Mouse (Mus musculus) T-helper 2 cell (primary cell): ENCODE results near the gene Maged2.
"Not testable (repeated sequence)": the region's sequence is repeated elsewhere in the genome, so short reads cannot be mapped to it uniquely, and the experiment has no call there.

Experiments used
- in situ Hi-C: fragments of 300-600 bp; cut with MboI, MseI; formaldehyde crosslinking; loops from one replicate; pipeline ENCODE4 v1.15.1; 2025; ENCODE audit warnings: high pct_unique_total_duplicates

Maged2 gene

DNA sequence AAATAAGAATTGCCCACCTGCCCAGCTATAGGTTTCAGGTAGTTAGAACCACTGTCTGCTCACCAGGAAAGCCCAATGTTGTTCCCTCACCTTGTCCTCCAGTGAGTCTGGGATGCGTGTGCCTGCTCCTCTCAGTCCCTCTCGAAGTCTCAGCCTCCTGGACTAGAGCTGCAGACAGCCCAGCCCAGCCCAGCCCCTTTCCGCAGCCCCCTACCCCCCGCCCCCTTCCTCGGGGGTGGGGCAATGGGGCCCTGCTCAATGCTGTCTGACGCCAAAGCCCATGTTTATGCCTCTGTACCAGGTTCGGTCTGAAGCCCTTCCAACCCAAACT lies at the start of gene Maged2:
TSS of gene Maged2 (minus strand) at position 207 of the 331 bp plus-strand sequence.
- in situ Hi-C loops = no loop called here

DNA sequence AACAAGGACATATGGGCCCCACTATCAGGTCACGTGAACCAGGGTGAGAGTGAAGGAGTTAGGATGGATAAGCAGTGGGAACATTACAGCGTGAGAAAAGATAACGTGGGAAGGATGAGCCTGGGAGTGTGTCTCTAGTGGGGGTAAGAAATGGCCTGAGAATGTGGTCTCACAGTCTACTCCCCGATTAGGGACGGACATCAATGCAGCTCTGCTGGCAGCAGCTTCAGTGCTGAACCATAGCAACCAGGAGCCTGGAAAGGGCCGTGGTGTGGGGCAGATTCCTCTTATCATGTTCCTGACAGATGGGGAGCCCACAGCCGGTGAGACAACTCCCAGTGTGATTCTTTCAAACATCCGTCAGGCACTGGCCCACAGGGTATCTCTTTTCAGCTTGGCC lies 34.1 kb upstream of the Maged2 start:
- in situ Hi-C loops = no loop called here

DNA sequence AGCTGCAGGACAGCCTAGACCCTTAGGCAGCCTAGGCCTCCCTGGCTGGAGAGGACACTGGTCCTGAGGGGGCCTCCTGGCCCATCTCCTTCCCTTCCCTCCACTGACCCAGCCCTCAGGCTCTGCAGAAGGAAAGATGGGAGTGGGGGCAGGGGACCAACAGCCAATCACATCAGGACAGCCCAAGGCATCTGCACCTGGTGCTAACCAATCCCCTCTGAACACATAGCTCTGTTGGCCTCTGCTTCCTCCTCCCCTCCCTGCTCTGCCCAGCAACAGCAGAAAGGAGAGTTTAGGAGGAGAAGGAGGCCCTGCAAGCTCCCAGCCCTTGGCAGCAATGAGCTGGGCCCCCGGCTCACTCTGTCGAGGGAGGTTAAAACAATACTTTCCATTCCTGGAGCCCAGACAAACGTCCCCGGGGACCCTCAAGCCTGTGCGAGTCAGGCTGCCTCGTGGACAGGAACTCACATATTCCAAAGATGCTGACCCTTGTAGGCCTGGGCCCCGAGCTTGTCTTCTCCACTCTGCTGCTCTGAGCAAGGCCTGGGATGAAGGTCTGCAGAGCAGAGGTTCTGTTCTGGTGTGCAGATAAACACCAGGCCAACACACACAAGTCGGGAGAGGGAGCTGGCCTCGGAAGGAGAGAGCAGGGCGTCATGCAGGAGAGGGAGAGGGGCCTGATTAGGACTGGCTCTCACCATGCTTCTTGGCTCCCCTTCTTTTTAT lies 31.5 kb upstream of the Maged2 start:
- in situ Hi-C loops = not testable (repeated sequence)

DNA sequence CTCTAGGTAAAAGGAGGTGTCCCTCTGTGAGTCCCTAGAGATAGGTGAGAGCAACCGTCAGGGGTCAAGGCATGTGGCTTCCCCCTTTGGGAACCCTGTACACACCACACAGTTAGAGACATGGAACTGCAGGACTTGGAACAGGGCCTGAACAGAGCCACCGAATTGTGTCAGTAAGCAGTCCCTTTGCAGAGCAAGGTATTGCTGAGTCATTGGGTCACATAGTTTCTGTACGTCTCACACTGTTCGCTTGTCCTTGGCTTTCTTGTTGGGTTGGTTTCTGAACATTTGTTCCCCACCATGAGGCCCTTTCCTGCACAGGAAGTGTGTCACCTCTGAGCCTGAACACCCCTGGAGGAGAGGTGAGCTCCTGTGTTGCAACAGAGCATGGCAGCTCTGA lies 29.1 kb upstream of the Maged2 start:
- in situ Hi-C loops = loop anchor here (5.0 kb wide), 1 partner anchor 41 kb away; no protein-coding TSS in a partner anchor

DNA sequence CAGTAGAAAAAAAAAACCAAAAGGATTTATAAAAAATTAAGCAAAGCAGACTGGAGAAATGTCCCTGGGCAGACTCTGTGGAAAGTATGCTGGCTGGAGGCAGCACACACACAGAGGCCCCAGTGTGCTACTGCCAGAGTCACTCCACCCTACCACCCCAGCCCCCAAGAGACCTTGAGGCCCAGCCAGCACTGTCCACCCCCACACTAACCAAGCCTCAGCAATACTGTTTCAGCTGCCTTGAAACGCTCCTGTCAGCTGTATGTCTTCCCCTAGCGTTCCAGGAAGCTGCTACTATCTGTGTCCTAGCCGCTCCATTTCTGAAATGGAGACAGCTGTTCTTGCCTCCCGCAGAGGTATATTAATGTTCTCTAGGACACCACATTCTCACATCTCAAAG lies 16.2 kb upstream of the Maged2 start:
- in situ Hi-C loops = no loop called here

DNA sequence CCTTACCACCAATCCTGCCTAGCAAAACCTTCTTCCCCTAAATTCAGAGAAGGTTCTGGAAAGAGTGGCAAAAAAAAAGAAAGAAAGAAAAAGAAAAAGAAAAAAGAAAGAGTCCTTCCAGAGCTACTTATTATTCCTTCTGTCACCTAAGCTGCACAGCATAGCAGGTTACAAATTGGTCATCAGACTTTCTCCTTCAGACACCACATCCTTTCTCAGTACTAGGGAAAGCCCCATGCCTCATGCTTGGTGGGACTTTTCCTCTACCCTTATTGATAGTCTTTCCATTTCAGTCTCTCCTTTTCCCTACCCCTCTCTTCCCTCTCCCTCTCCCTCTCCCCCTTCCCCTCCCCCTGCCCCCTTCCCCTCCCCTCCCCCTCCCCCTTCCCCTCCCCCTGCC lies 3.1 kb upstream of the Maged2 start:
- in situ Hi-C loops = no loop called here

DNA sequence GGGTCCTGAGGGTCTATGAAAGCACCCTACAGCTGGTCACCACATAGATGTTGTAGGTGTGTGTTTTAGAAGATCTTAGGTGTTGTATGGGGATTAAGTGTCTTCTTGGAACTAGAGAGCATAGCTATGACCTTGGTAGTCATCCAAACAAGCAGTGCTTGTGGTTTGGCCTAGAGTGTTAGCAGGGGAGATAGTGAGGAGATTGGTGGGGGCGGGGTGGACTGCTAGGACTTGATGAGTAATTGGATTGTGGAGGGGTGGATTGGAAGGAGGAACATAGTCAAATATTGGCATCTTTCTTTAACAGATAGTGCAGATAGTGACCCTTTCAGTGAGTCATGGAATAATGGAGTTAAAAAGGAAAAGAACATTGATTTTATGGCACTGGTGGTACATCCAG lies 1.5 kb upstream of the Maged2 start:
- in situ Hi-C loops = no loop called here

DNA sequence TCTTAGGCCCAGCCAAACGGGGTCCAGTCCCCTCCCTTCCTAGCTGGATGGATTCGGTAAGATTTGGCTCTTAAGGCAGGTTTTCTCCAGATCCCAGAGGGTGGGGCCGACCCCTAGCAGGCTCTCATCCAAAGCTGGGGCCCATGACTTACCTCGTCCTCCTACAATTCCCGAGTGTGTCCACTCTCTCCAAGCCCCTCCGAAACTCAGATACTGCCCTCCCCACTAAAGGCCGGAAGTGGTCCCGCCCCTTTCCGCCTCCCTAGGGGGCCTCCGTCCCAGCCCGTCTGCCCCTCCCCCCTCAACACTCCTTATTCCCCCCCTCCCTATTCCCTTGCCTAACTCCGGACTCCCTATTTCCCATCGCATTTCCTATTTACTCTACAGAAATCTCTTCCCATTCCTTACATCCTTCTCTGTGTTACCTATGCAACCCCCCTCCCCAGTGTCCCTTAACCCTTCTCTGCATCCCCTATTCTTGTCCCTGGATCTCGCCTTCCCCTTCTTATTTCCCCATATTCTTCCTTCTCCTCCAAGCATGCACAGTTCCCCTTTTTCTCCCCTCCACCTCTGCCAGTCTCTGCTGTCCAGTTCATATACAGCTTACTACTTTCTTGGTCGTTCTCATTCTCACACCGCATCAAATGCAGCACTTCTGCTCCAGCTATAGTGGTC lies 544 bp downstream of the Maged2 start:
- in situ Hi-C loops = no loop called here

DNA sequence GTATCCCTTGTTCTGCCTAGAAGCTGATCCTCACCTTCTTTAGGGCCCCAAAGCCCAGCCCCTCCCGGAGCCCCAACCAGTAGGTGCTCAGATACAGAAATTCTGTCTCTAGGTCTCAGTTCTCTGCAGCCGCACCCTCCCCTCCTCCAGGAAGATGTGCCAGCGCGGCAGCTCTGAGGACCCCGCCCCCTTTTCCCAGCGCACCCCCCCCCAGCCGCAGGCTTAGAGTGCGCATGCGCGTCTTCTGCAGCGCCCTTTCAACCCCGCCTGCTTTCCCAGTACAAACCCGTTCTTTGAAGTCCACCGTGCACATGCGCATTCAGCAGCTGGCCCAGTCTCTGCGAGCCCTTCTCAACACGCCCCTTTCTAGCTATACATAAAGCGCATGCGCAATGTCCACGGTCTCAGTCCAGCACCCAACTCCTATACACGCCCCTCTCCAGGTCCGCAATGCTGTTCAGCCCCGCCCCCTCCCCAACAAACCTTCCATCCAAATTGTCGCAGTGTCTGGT lies 1.3 kb downstream of the Maged2 start:
- in situ Hi-C loops = no loop called here

DNA sequence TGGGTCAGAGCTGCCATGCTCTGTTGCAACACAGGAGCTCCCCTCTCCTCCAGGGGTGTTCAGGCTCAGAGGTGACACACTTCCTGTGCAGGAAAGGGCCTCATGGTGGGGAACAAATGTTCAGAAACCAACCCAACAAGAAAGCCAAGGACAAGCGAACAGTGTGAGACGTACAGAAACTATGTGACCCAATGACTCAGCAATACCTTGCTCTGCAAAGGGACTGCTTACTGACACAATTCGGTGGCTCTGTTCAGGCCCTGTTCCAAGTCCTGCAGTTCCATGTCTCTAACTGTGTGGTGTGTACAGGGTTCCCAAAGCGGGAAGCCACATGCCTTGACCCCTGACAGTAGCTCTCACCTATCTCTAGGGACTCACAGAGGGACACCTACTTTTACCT lies 13.2 kb downstream of the Maged2 start:
- in situ Hi-C loops = loop anchor here (5.0 kb wide), 1 partner anchor 41 kb away; no protein-coding TSS in a partner anchor

DNA sequence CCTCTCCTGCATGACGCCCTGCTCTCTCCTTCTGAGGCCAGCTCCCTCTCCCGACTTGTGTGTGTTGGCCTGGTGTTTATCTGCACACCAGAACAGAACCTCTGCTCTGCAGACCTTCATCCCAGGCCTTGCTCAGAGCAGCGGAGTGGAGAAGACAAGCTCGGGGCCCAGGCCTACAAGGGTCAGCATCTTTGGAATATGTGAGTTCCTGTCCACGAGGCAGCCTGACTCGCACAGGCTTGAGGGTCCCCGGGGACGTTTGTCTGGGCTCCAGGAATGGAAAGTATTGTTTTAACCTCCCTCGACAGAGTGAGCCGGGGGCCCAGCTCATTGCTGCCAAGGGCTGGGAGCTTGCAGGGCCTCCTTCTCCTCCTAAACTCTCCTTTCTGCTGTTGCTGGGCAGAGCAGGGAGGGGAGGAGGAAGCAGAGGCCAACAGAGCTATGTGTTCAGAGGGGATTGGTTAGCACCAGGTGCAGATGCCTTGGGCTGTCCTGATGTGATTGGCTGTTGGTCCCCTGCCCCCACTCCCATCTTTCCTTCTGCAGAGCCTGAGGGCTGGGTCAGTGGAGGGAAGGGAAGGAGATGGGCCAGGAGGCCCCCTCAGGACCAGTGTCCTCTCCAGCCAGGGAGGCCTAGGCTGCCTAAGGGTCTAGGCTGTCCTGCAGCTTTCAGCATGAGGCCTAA lies 15.5 kb downstream of the Maged2 start:
- in situ Hi-C loops = not testable (repeated sequence)
